Mouse (Mus musculus) spleen, embryonic (tissue): ENCODE results near the gene Ddb1.

ENCODE experiments used
- CTCF ChIA-PET: fragments of 350-600 bp; sonication (Branson Sonifier 250); formaldehyde crosslinking; loops from one replicate; lab custom pipeline; 2022; lab: Charles Lee

Ddb1 gene

DNA sequence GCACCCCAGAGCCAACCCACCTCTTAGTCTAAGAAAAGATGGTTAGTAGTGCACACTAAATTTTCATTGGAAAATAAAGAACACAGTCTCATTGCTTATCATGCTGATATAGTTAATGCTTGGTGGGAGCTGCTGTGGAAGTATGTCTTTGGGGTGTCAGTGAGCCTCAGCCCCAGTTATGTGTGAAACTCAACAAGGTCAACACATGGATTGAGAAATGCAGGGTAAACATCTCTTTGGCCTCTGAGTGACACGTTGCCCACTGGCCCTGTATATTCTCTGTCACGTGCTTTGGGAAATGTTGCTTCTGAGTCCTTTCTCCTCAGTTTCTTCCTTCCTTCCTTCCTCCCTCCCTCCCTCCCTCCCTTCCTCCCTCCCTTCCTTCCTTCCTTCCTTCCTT is 53.3 kb downstream of the Ddb1 start:
- CTCF ChIA-PET, result interaction anchor here (0.7 kb wide), 1 partner anchor 95 kb away, joined by 24 read pairs; no protein-coding TSS in a partner anchor

DNA sequence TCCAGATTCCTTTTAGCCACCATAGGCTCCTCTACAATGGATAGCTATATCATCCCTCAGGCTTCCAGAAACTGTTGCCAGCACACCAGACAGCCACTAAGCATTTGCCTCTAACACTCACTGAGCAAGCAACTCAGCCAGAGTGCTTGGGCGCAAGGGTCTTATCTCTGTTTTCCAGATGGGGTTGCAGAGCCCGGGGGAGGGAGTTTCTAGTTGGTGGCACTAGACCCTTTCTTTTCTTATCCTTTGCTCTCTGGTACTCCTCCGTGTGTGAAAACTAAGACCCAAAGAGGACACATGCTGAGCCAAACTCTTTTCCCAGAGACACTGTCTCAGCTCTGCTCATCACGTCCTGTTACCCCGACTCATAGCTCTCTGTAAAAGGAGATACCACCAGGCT is 56.2 kb downstream of the Ddb1 start:
- CTCF ChIA-PET, result interaction anchor here (0.7 kb wide), 1 partner anchor 32 kb away, joined by 3 read pairs; no protein-coding TSS in a partner anchor

DNA sequence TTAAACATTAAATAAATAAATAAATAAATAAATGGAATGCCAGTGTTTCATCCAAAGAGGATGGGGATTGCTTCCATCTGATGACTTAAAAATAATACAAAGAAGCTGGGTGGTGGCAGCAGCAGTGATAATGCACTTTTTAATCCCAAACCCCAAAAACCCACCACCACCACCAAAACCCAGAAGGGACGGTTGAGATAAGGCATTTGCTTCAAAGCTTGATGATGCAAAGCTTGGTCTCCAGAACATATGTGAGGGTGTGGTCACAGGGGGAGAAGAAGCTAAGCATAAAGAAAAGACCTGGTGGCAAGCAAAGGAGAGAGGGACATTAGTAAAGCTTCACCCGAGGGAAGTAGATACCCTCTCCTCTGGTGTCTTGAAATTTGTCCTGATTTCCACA is 56.8 kb downstream of the Ddb1 start:
- CTCF ChIA-PET, result interaction anchor here (0.7 kb wide), 1 partner anchor 31 kb away, joined by 3 read pairs; no protein-coding TSS in a partner anchor

DNA sequence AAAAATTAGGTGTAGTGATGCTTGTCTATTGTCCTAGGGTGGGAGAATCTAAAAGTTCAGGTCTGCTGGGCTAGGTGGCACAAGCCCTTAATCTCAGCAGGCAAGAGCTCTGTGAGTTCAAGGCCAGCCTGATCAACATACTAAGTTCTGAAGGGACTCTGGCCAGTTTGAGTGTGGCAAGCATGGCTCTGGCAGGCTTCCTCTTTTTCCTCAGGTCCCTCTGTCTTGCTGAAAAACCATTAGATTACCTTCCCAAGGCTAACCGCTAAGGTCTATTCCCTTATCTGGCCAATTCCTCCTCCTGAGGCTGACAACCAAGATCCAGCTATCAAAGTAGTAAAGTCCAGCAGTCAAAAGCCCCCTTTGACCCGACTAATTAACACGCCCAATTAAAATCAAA is 57.5 kb downstream of the Ddb1 start:
- CTCF ChIA-PET, result interaction anchor here (1.1 kb wide), 1 partner anchor 8 kb away, joined by 3 read pairs; no protein-coding TSS in a partner anchor

DNA sequence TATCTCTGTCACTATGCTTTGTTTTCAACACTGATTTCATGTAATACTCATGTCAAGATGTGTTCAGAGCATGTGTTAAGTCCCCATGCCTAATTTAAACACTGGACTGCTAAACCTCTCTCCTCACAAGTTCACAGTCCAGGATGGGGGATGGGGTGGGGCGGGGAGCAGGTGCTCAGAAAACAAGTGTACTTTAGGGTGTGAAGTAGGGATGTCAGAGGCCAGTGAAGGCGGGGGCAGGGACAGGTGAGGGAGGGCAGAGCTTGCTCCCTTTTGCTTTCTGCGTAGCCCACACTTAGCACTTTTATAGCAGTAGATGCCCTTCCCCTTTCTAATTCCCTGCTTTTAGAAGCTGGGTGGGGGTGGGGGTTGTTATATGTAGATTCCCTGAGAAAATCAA is 60.0 kb downstream of the Ddb1 start:
- CTCF ChIA-PET, result interaction anchor here (0.6 to 0.9 kb wide), 3 partner anchors 10 to 28 kb away, joined by 3 to 5 read pairs (median 5); no protein-coding TSS in a partner anchor

DNA sequence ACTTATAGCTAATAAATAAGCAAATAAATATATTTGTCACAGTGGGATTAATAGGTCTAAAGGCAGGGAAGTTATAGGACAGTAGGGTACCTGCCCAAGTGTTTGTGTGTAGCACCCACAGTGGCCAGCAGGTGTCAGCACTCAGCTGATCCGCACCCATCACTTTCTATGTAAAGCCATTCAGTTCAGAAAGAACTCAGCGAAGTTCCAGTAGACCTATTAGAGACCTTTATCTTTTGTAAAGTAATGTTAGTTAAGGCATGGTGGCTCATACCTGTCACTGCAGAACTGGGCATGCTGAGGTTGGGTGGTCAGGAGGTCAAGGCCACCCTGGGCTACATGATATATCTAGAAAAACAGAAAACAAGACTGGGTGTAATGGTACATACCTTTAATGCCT is 60.4 kb downstream of the Ddb1 start:
- CTCF ChIA-PET, result interaction anchor here (0.9 kb wide), 1 partner anchor 13 kb away, joined by 5 read pairs; no protein-coding TSS in a partner anchor

DNA sequence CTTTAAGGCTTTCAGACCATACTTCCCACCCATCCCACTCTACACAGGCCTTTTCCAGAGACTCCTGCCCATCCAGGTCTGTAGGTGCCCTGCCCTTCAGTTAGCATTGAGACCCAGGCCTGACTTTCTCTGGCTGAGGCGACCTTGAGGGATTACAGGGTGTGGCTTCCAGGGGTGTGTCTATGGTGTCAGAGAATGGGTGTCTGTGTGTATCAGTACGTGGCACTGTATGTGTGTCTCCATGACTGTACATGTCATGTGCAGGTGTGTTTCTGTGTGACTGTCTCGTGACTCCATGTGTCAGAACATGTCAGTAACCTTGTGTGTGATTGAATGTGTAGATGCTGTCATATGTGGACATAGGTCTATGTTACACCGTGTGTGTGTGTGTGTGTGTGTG is 66.2 kb downstream of the Ddb1 start:
- CTCF ChIA-PET, result no interaction called here

DNA sequence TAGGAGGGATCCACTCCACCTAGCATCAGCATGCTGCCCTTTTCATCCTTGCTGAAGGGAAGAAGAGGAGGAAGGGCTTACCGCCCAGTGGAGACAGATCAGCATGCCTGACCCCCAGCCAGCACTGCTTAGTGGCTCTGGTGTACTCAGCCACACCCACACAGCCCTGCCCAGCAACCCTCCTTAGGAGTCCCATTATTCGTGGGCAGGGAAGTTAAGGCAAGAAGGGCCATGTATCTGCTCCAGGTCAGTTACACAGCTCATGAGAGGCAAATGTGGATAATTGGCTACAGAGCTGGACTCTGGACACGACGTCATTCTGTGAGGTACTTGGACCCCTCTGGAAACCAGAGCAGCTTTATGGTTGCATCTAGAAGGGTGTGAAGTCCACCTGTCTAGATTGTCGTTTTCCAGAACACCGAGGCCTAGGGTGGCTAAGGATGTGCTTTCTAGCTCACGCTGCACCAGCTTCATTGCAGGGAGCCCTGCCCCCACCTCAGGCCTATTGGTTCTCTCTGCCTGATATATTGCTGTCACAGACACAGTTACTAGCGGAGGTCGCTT is 66.8 kb downstream of the Ddb1 start:
- CTCF ChIA-PET, result no interaction called here

DNA sequence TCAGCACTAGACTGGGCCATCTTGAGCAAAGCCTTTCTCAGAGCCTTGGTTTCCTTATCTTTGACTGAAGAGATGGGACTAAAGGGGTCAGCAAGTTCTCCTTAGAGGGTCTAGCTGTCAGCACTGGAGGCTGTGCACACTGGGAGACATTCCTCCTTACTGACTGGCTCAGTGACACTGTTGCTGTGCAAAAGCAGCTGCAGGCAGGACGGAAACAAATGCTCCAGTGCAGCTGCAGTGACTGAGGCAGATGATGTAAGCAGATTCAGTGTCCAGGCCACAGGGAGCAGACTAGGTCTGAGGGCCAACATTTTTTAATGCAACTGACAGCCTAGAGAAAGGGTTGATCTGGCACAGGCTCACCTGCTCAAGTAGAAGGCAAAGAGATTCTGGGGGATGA is 68.1 kb downstream of the Ddb1 start:
- CTCF ChIA-PET, result no interaction called here

DNA sequence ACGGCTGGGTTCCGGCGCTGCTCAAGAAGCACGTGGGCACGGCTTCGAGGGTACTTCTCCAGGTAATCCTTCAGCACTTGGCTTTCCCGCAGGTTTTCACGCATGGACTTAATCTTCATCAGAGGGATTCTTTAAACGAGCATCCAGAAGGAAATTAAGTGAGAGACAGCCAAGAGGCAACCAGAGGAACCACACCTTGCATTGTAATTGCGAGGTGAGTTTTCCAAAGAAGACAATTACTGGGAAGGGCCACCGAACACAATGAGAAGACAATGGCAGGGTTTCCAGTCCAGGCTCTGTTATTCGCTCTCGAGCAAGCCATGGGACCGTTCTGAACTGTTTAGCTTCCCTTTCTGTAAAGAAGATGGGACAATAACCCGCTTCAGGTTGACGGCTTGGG is 71.5 kb downstream of the Ddb1 start:
- CTCF ChIA-PET, result no interaction called here

DNA sequence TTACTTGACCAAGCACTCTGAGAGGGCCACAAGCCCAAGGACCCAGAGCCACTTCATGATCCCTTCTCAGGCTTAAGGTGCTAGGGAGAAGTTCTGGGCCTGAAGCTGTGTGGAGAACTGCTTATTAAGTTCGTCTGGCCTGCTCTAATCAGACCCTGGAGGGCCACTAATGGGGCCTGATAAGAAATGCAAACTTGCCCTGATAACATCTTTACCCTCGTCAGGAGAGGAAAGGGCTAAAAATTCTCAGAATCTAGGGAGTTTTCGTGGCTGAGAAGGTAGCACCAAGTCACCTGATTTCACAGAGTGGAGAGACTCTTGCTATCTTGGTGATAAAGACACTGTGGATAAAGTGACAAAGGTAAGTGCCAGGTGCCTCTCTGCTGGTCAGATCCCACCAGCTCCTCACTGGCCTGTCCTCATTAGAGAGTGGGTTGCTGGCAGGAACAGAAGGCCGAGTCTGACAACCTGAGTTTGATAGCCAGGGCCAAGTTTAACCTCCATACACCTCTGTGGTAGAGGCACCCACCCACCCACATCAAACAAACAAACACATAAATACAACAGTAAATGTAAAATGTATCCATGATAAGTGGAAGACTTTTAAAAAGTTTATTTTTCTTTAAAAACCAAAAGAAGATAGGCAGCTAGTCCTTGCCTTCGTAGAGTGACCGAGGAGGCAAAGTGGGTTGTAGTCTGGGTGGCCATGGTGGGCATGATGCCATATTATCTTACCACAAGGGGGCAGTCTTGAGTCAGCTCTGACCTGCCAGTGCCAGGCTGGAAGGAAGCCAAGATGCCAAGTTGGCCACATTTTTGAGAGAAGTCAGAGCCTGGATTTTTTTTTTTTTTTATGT is 73.0 kb downstream of the Ddb1 start, which contains the start of gene Pga5:
Pga5 (minus strand) TSS at position 157 of the 857 bp plus-strand sequence.
- CTCF ChIA-PET, result interaction anchor here (0.7 to 2.3 kb wide), 4 partner anchors 13 to 301 kb away, joined by 3 to 9 read pairs (median 4); no protein-coding TSS in a partner anchor

DNA sequence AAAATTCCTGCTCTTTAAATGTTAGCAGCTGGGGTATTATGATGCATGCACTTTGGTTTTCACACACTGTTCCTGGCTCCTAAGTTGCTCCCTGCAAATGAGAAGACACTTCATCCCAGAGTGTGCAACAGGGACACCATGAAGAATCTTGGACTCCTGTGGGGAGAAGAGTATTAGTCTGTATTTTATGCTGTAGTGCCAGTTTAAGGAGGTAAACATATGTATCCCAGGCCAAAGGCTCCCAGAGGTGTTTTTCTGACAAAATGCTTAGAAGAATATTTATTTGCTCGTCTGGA is 73.6 kb downstream of the Ddb1 start:
- CTCF ChIA-PET, result interaction anchor here (0.6 to 2.3 kb wide), 5 partner anchors 13 to 301 kb away, joined by 3 to 9 read pairs (median 4); no protein-coding TSS in a partner anchor
